Mouse (Mus musculus): ENCODE data around the gene Rfc1.

DNA sequence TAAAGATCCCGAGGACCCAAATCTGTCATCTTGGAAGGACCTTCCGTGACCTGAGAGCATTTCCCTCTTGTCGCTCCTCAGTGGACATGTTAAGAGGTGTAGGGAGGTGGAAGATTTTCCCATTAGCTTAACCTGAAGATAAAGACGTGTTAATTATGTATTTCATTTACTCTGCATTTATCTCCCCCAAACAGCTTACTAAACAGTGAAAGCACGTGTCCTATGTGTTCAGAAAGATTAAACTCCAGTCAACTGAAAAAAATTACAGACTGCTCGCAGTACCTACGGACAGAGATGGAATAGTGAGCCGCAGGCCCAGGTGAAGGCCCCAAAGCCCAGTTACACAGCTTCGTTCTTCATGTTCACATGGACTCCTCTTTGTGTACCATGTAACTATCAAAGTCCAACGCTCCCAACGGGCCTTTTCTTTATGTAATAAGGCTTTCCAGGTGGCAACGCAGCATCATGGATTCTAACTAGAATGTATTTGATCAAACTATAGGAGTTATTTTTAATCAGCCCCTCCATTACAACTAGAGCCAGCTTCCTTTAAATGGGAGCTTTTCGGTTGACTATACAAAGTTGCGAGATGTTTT lies 77.5 kb downstream of the Rfc1 start:
- TF ChIP-seq RAD21 (IDR thresholded peaks at IDR 0.05; ENCODE audit: low read depth, low read length) (no peak), USF1 (IDR thresholded peaks at IDR 0.05; ENCODE audit: low read depth, low read length) (no peak), CTCF (IDR thresholded peaks at IDR 0.05 in 2 of 3, conservative IDR thresholded peaks at IDR 0.05 in 1 of 3; ENCODE audit: control insufficient read depth in 1 of 3, insufficient read depth in 1 of 3, low read depth in 2 of 3, low read length in 3 of 3, poor library complexity in 1 of 3, severe bottlenecking in 1 of 3) (no peak), POLR2A (IDR thresholded peaks at IDR 0.05; ENCODE audit: control insufficient read depth in 1 of 2, insufficient read depth in 1 of 2, low read depth in 1 of 2, low read length in 2 of 2, poor library complexity in 1 of 2) (no peak), GABPA (IDR thresholded peaks at IDR 0.05; ENCODE audit: low read depth, low read length) (no peak), SMC3 (IDR thresholded peaks at IDR 0.05; ENCODE audit: low read depth, low read length) (no peak), EP300 (IDR thresholded peaks at IDR 0.05; ENCODE audit: low read depth in 1 of 2, low read length in 2 of 2) (no peak), NELFE (IDR thresholded peaks at IDR 0.05; ENCODE audit: low read depth, low read length) (no peak), ZC3H11A (IDR thresholded peaks at IDR 0.05; ENCODE audit: low read depth, low read length) (no peak), ELF1 (IDR thresholded peaks at IDR 0.05; ENCODE audit: low read depth, low read length) (no peak)
